Mouse (Mus musculus): Measurements from ENCODE around the gene Kras.

The Kras gene

GRCm38 (mm10) chr6:145186096-145186495, 63.9 kb downstream of the Kras start:
- no peak for DNase-seq

GRCm38 (mm10) chr6:145182044-145182443, 68.0 kb downstream of the Kras start:
- no peak for DNase-seq

GRCm38 (mm10) chr6:145179665-145180064, 70.4 kb downstream of the Kras start:
- peak; percentile 14 to 20 for DNase-seq

- DNase-seq = no peak
Observed at GRCm38 (mm10) chr6:145176474-145176873, 73.6 kb downstream of the Kras start.

GRCm38 (mm10) chr6:145175571-145175981, 74.5 kb downstream of the Kras start:
- DNase-seq = no peak

GRCm38 (mm10) chr6:145173781-145174191, 76.3 kb downstream of the Kras start:
- peak in 1 of 2 experiments; percentile 13 for DNase-seq

GRCm38 (mm10) chr6:145171892-145172606, 78.0 kb downstream of the Kras start:
- DNase-seq = no peak

Data from cerebellum, adult 18-20 months (tissue).